Comparison of ENCODE assay signal across 26 mouse cellular contexts in genomic region chr5:64535546-64535945, GRCm38 (mm10).
A peak's percentile ranks its signal among the peaks of the same experiment; 100 is the strongest.
DNase-seq lines count a peak whose midpoint lies in the region; ATAC-seq and TF ChIP-seq lines count a peak whose summit lies in the region.
"Had no signal": no experiment of that assay in that cellular context is flagged by ENCODE, and none has a peak within 500 bp of the region (broad histone marks: within the 10 kb centered on the region; RNA-seq: fewer than 3 reads in every experiment).

No protein-coding gene starts in this region.

- H3K9ac ChIP-seq in heart, embryonic 13.5 days: no peak overlapping the region
- H3K9ac ChIP-seq: embryonic facial prominence, embryonic 12.5 days; forebrain, embryonic 13.5 days; forebrain, embryonic 15.5 days had no signal

- H3K9me3 ChIP-seq in heart, embryonic 13.5 days: peaks cover 9% of the 10 kb centered on the region; the same call in 1 of the 2 replicates
- no peaks in the 10 kb centered on the region for H3K9me3 ChIP-seq in limb, embryonic 10.5 days (replicated peaks)
- H3K9me3 ChIP-seq: embryonic facial prominence, embryonic 10.5 days; embryonic facial prominence, embryonic 12.5 days; forebrain, embryonic 13.5 days; forebrain, embryonic 15.5 days; G1E had no signal

- H3K27me3 ChIP-seq in heart, embryonic 13.5 days (replicated peaks): no peaks in the 10 kb centered on the region
- no peaks in the 10 kb centered on the region for H3K27me3 ChIP-seq in kidney, adult 2 months (replicated peaks; ENCODE audit: control insufficient read depth, insufficient read depth, low read length)
- H3K27me3 ChIP-seq in limb, embryonic 10.5 days (ENCODE audit: low read depth, poor library complexity, severe bottlenecking): no peaks in the 10 kb centered on the region
- no peaks in the 10 kb centered on the region for H3K27me3 ChIP-seq in thymus, adult 2 months (ENCODE audit: control insufficient read depth, insufficient read depth, low read length)
- H3K27me3 ChIP-seq: CH12.LX; embryonic facial prominence, embryonic 12.5 days; forebrain, embryonic 13.5 days; forebrain, embryonic 15.5 days; Patski had no signal

- H3K27ac ChIP-seq in heart, embryonic 13.5 days (replicated peaks): peak overlapping the region; percentile 25; the same call in 1 of the 2 replicates
- H3K27ac ChIP-seq in kidney, adult 2 months (ENCODE audit: insufficient read depth, low read depth, low read length): peak overlapping the region; percentile 26; the same call in 1 of the 2 replicates
- H3K27ac ChIP-seq in limb, embryonic 10.5 days: no peak overlapping the region
- H3K27ac ChIP-seq in thymus, adult 2 months (ENCODE audit: control insufficient read depth, insufficient read depth, low read length): no peak overlapping the region
- H3K27ac ChIP-seq: embryonic facial prominence, embryonic 12.5 days; forebrain, embryonic 13.5 days; forebrain, embryonic 15.5 days had no signal

- no peaks in the 10 kb centered on the region for H3K36me3 ChIP-seq in heart, embryonic 13.5 days
- H3K36me3 ChIP-seq in kidney, adult 2 months (ENCODE audit: control insufficient read depth, insufficient read depth, low read length): no peaks in the 10 kb centered on the region
- H3K36me3 ChIP-seq in limb, embryonic 10.5 days: no peaks in the 10 kb centered on the region
- H3K36me3 ChIP-seq in thymus, adult 2 months (ENCODE audit: control insufficient read depth, insufficient read depth, low read length): no peaks in the 10 kb centered on the region
- H3K36me3 ChIP-seq: embryonic facial prominence, embryonic 10.5 days; embryonic facial prominence, embryonic 12.5 days; forebrain, embryonic 15.5 days; G1E had no signal

- peaks cover 23% of the 10 kb centered on the region for H3K4me1 ChIP-seq in heart, embryonic 13.5 days
- peaks cover 7% of the 10 kb centered on the region for H3K4me1 ChIP-seq in kidney, adult 2 months (ENCODE audit: control insufficient read depth, insufficient read depth, low read length)
- H3K4me1 ChIP-seq in limb, embryonic 10.5 days: peaks cover 13% of the 10 kb centered on the region
- H3K4me1 ChIP-seq in thymus, adult 2 months (replicated peaks; ENCODE audit: control insufficient read depth, insufficient read depth, low read length): peaks cover 4% of the 10 kb centered on the region; the same call in 1 of the 2 replicates
- H3K4me1 ChIP-seq: forebrain, embryonic 13.5 days; forebrain, embryonic 15.5 days had no signal

- no peak for TF ChIP-seq CTCF in kidney, adult 2 months (conservative IDR thresholded peaks at IDR 0.05; ENCODE audit: insufficient read depth, insufficient read length, low read depth, low read length)
- no peak for TF ChIP-seq CTCF in thymus, adult 2 months (IDR thresholded peaks at IDR 0.05; ENCODE audit: borderline replicate concordance, control insufficient read depth, extremely low read depth, insufficient read depth, low read length, poor library complexity)

- ATAC-seq in heart, embryonic 13.5 days (ENCODE audit: extremely low read depth, insufficient number of reproducible peaks, low FRiP score, low TSS enrichment): no peak
- ATAC-seq: activated CD4-positive, CD25-positive, alpha-beta regulatory T cell, adult 4 months; CD4-positive, CD25-positive, alpha-beta regulatory T cell, adult 4 months; forebrain, embryonic 13.5 days; forebrain, embryonic 15.5 days; Patski had no signal

- no peak overlapping the region for H3K4me2 ChIP-seq in heart, embryonic 13.5 days
- H3K4me2 ChIP-seq: embryonic facial prominence, embryonic 12.5 days; forebrain, embryonic 13.5 days; forebrain, embryonic 15.5 days had no signal

- no peak for TF ChIP-seq POLR2A in kidney, adult 2 months (IDR thresholded peaks at IDR 0.05; ENCODE audit: low read depth, low read length)
- TF ChIP-seq POLR2A in thymus, adult 2 months (IDR thresholded peaks at IDR 0.05; ENCODE audit: control insufficient read depth, extremely low read depth, insufficient read depth, low read length, poor library complexity): no peak

- no peak for DNase-seq in heart, adult 9 months (ENCODE audit: low spot score in 2 of 2)
- DNase-seq in kidney, adult 2 months: no peak
- DNase-seq in kidney, adult 18-20 months: no peak
- peak; percentile 27 for DNase-seq in testis, postnatal 10 days (ENCODE audit: low spot score)
- DNase-seq in testis, postnatal 14 days (ENCODE audit: low spot score): no peak
- DNase-seq in limb, embryonic 10.5 days (ENCODE audit: low spot score): peak; percentile 15
- DNase-seq in thymus, adult 2 months: no peak
- DNase-seq: adrenal gland, adult 8-10 months; adrenal gland, postnatal 14 days; adrenal gland, postnatal 36 days; B cell, adult 2 months; cerebellum, adult 11-12 months; cerebellum, adult 2 months; cerebellum, adult 9-10 months; cerebellum, postnatal 10 days; cerebellum, postnatal 25 days had no signal

- WGBS in heart, embryonic 13.5 days: 77% methylated on average over 4 of the region's 4 CpGs
- 93% methylated on average over 4 of the region's 4 CpGs for WGBS in kidney, adult 2 months
- WGBS in limb, embryonic 10.5 days: 96% methylated on average over 4 of the region's 4 CpGs
- 96% methylated on average over 4 of the region's 4 CpGs for WGBS in thymus, adult 2 months

- no peak overlapping the region for H3K4me3 ChIP-seq in heart, embryonic 13.5 days
- H3K4me3 ChIP-seq in kidney, adult 2 months (ENCODE audit: insufficient read depth, low read depth, low read length): no peak overlapping the region
- no peak overlapping the region for H3K4me3 ChIP-seq in limb, embryonic 10.5 days
- H3K4me3 ChIP-seq in thymus, adult 2 months (ENCODE audit: control insufficient read depth, insufficient read depth, low read length): no peak overlapping the region
- H3K4me3 ChIP-seq: embryonic facial prominence, embryonic 10.5 days; embryonic facial prominence, embryonic 12.5 days; forebrain, embryonic 13.5 days; forebrain, embryonic 15.5 days had no signal

Comparison
In these comparisons a context has a peak if more than half of its experiments do, and no peak if none do; other contexts are left out.
1. DNase-seq: peak in testis, postnatal 10 days (single experiment) and limb, embryonic 10.5 days (single experiment); none in heart, adult 9 months (0 of 2), kidney, adult 2 months (single experiment), kidney, adult 18-20 months (single experiment), testis, postnatal 14 days (single experiment) and thymus, adult 2 months (single experiment).
2. H3K27ac ChIP-seq: peak in heart, embryonic 13.5 days (single experiment) and kidney, adult 2 months (single experiment); none in limb, embryonic 10.5 days (single experiment) and thymus, adult 2 months (single experiment).